Mouse (Mus musculus) hindbrain, postnatal 0 days (tissue): ENCODE measurements around the gene Ccnd1. TPM values are rescaled to one million over a fixed set of nuclear protein-coding genes. Genes with fewer than 3 reads are reported as not detected.

Source experiments
- ATAC-seq: fragments of 200-750 bp; cut with Nextera tagmentation; 2 replicates; pipeline ENCODE4 v1.8.0; 2017; ENCODE audit warnings: mild to moderate bottlenecking, moderate TSS enrichment, moderate library complexity
- DNase-seq: peaks from one replicate; pipeline ENCODE4 v3.0.0-alpha.2; 2015; ENCODE audit warnings: low spot score
- H3K27ac ChIP-seq: fragments of 300-500 bp; sonication (generic); 2 replicates; pipeline ENCODE4 v1.5.1; 2014; ENCODE audit warnings: mild to moderate bottlenecking
- H3K27me3 ChIP-seq: fragments of 300-500 bp; sonication (generic); 2 replicates; pipeline ENCODE4 v1.6.1; 2014; ENCODE audit warnings: low read length, mixed read lengths; ENCODE audit not compliant: insufficient read depth
- H3K36me3 ChIP-seq: fragments of 300-500 bp; sonication (generic); 2 replicates; pipeline ENCODE4 v1.6.1; 2014; ENCODE audit warnings: low read length, mixed read lengths; ENCODE audit not compliant: insufficient read depth
- H3K4me1 ChIP-seq: fragments of 300-500 bp; sonication (generic); 2 replicates; pipeline ENCODE4 v1.6.1; 2014; ENCODE audit warnings: antibody characterized with exemption, low read length, mixed read lengths; ENCODE audit not compliant: insufficient read depth
- H3K4me2 ChIP-seq: fragments of 300-500 bp; sonication (generic); 2 replicates; pipeline ENCODE4 v1.6.1; 2014; ENCODE audit warnings: low read depth, mild to moderate bottlenecking, low read length, moderate library complexity, mixed read lengths
- H3K4me3 ChIP-seq: fragments of 300-500 bp; sonication (generic); 2 replicates; pipeline ENCODE4 v1.5.1; 2014; ENCODE audit warnings: low read length
- H3K9ac ChIP-seq: fragments of 300-500 bp; sonication (generic); replicated peaks from 2 replicates; pipeline ENCODE4 v1.6.1; 2014; ENCODE audit warnings: mild to moderate bottlenecking, low read length, moderate library complexity, mixed read lengths
- H3K9me3 ChIP-seq: fragments of 300-500 bp; sonication (generic); 2 replicates; pipeline ENCODE4 v1.6.1; 2016; ENCODE audit warnings: low read length, mixed read lengths
- CTCF ChIP-seq: IDR thresholded peaks from 2 replicates; pipeline ENCODE4 v1.5.1; 2016; ENCODE audit warnings: antibody characterized with exemption, control low read depth, low read depth
- WGBS: fragments of 180-500 bp; shearing (Covaris S2); extraction: QIAGEN DNeasy Blood & Tissue Kit; methylation state at CpG from one replicate; pipeline ENCODE4 v1.1.7; 2014; 5-methylcytosine and 5-hydroxymethylcytosine counted together
- polyA plus RNA-seq: library from polyadenylated mRNA; unstranded; fragments of >200 nt; fragmentation: Nextera tagmentation; extraction: Ambion mirVana; gene quantifications from 2 replicates; pipeline ENCODE4 v1.2.1, GENCODE M21; 2015
- total RNA-seq: library from RNA; depleted of rRNA; stranded (reverse); fragments of >200 nt; gene quantifications from 2 replicates; pipeline ENCODE4 v1.2.3, GENCODE M21; 2014

Gene Ccnd1
- total and polyA plus RNA-seq, 2 experiments from 2014 or later = 42.8 to 67.8 TPM

GRCm38 (mm10) chr7:144940003-144940571 is 362 bp upstream of the Ccnd1 start:
- Histone ChIP-seq H3K27me3 (peaks cover 26% of the 10 kb centered on the region; the same call in 1 of the 2 replicates), H3K4me1 (peaks cover 36% of the 10 kb centered on the region)
- ATAC-seq = peak; percentile 39

GRCm38 (mm10) chr7:144938661-144939343 is 923 bp downstream of the Ccnd1 start:
- peak overlapping the region; percentile 57 for H3K9ac ChIP-seq
- peak overlapping the region; percentile 76; the same call in 1 of the 2 replicates for H3K27ac ChIP-seq
- no peaks in the 10 kb centered on the region for H3K9me3 ChIP-seq
- DNase-seq = no peak
- H3K36me3 ChIP-seq = peaks cover 6% of the 10 kb centered on the region; the same call in 1 of the 2 replicates
- no peak for ATAC-seq
- H3K27me3 ChIP-seq = peaks cover 24% of the 10 kb centered on the region; the same call in 1 of the 2 replicates
- no peak for TF ChIP-seq CTCF
- H3K4me2 ChIP-seq = peak overlapping the region; percentile 72
- H3K4me1 ChIP-seq = peaks cover 36% of the 10 kb centered on the region
- 1% methylated on average over 32 of the region's 32 CpGs for WGBS
- H3K4me3 ChIP-seq = peak overlapping the region; percentile 53

More at GRCm38 (mm10) chr7:144940003-144940571, 362 bp upstream of the Ccnd1 start:
- TF ChIP-seq CTCF = no peak; the same call in 1 of the 2 replicates
- peak; percentile 33 for DNase-seq
- peak overlapping the region; percentile 72 for H3K4me2 ChIP-seq
- no peaks in the 10 kb centered on the region for H3K9me3 ChIP-seq
- H3K9ac ChIP-seq = no peak overlapping the region; the same call in 1 of the 2 replicates
- peak overlapping the region; percentile 72 for H3K27ac ChIP-seq
- H3K4me3 ChIP-seq = peak overlapping the region; percentile 53
- peaks cover under 1% of the 10 kb centered on the region; the same call in 1 of the 2 replicates for H3K36me3 ChIP-seq
- under 1% methylated on average over 22 of the region's 22 CpGs for WGBS

DNA sequence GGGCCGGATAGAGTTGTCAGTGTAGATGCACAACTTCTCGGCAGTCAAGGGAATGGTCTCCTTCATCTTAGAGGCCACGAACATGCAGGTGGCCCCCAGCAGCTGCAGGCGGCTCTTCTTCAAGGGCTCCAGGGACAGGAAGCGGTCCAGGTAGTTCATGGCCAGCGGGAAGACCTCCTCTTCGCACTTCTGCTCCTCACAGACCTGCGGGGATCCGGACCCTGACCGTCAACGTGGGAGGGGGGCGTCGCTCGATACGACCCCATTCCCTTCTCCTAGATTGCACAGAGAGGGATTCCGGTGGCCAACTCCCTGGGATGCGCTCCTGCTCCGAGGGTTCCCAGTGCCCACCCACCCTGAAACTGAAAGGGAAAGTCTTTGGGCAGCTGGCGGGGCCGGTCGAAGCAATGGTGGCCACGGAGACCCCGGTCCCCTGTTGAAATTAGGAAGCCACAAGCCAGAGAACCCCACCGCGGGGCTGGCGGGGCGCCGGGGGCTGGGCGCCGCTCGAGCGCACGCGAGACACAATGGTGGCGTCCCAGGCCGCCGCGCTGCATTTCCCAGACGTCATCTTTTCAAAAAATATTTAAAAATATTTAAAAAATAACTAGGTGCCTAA is 1.7 kb downstream of the Ccnd1 start:
- TF ChIP-seq CTCF = no peak
- DNase-seq (no peak), ATAC-seq (no peak)
- Histone ChIP-seq H3K9ac (peak overlapping the region; percentile 57), H3K9me3 (no peaks in the 10 kb centered on the region), H3K27ac (peak overlapping the region; percentile 3; the same call in 1 of the 2 replicates), H3K27me3 (peaks cover 17% of the 10 kb centered on the region; the same call in 1 of the 2 replicates), H3K4me2 (peak overlapping the region; percentile 72), H3K36me3 (peaks cover 10% of the 10 kb centered on the region), H3K4me3 (peak overlapping the region; percentile 53), H3K4me1 (peaks cover 34% of the 10 kb centered on the region)
- 1% methylated on average over 39 of the region's 39 CpGs for WGBS

DNA sequence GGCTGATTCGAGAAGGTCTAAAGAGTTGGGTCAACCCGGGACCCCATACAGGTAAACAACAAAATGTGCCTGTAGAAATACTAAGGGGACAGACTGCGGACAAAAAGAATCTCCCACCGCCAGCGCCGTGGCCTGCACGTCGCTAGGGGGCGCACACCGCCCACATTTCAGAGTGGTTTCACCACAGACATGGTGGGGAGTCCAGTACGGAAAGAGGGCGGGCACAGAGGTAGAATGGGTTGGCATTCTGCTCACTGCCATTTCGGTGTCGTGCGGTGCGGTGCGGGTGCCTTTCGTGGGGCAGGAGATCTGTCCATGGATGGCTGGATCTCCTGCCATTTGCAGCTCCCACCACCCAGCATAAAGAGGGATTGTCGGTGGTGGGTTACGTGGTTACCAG is 2.2 kb downstream of the Ccnd1 start:
- Histone ChIP-seq H3K36me3 (peaks cover 12% of the 10 kb centered on the region), H3K4me3 (peak overlapping the region; percentile 53), H3K9ac (peak overlapping the region; percentile 57; the same call in 1 of the 2 replicates), H3K27me3 (peaks cover 12% of the 10 kb centered on the region; the same call in 1 of the 2 replicates), H3K4me1 (peaks cover 29% of the 10 kb centered on the region), H3K27ac (peak overlapping the region; percentile 3; the same call in 1 of the 2 replicates), H3K9me3 (no peaks in the 10 kb centered on the region), H3K4me2 (peak overlapping the region; percentile 72)
- peak; percentile 99 for TF ChIP-seq CTCF
- 2% methylated on average over 20 of the region's 20 CpGs for WGBS
- ATAC-seq (peak; percentile 30), DNase-seq (peak; percentile 94)

DNA sequence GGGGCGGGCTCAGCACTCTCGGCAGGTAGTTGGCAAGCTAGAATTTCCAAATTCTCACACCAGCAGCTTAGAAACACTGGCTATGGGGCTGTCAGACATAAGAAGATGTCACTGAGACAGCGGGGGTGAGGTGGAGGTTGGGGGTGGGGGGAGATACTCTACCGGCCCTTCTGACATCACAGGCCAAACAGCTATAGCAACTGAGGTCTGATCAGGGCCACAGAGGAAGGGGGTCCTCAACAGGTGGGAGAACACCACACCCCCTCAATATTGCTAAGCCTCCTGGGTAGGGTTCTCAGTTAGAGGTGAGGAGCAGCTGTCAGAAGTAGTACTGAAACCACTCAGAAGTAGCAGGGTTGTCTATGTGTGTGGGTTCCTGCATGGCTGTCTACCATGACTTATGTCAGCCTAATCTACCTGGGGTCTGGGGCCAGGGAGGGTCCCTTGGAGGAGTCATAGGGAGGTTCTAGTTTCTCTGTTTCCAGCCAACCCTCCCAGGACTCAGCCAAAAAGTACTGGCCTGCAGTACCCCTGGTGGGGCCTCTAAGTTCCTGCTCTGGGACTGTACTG is 3.3 kb downstream of the Ccnd1 start:
- WGBS = 83% methylated on average over 4 of the region's 4 CpGs
- Histone ChIP-seq H3K9ac (no peak overlapping the region), H3K36me3 (peaks cover 12% of the 10 kb centered on the region), H3K4me2 (peak overlapping the region; percentile 72), H3K27ac (no peak overlapping the region), H3K27me3 (0 out of 2 replicates have a peak, but pooled peaks cover 3% of the 10 kb centered on the region), H3K9me3 (no peaks in the 10 kb centered on the region), H3K4me3 (no peak overlapping the region), H3K4me1 (peaks cover 22% of the 10 kb centered on the region)
- DNase-seq (no peak), ATAC-seq (no peak)
- no peak for TF ChIP-seq CTCF

GRCm38 (mm10) chr7:144935563-144935962 is 4.2 kb downstream of the Ccnd1 start:
- Histone ChIP-seq H3K27me3 (0 out of 2 replicates have a peak, but pooled peaks cover 3% of the 10 kb centered on the region), H3K4me3 (no peak overlapping the region), H3K4me1 (peaks cover 14% of the 10 kb centered on the region), H3K4me2 (no peak overlapping the region), H3K36me3 (peaks cover 12% of the 10 kb centered on the region), H3K9me3 (no peaks in the 10 kb centered on the region), H3K27ac (no peak overlapping the region), H3K9ac (no peak overlapping the region)
- DNase-seq (peak; percentile 84), ATAC-seq (peak; percentile 27; the same call in 1 of the 2 replicates)
- TF ChIP-seq CTCF = peak; percentile 81
- WGBS = 38% methylated on average over 5 of the region's 5 CpGs
